Mouse (Mus musculus) spleen, postnatal 10 days (tissue): ENCODE data around the gene Prg2.

Experiments used
- DNase-seq, 2 experiments: peaks; one replicate each; pipeline ENCODE4 v3.0.0; 2021 to 2022; ENCODE audit warnings: low spot score in 2 of 2

Prg2 gene

DNA sequence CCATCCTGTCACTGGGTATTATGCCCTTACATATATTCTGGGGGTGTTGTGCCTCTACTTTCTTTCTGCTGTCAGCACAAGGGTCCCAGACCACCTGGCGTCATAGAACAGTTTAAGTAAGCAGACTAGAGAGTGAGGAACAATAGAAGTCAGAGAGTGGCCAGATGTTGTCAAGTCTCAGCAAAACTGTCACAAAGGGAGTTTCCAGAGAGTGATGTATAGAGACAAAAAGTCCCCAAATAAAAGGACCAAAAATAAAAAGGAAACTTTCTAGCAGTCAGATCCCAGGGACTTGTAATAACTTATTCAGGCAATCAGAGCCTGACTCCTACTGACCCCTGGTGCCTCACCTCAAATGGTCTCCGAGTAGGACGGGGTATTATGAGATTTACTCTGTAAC is 18.4 kb upstream of the Prg2 start:
- no peak for DNase-seq

DNA sequence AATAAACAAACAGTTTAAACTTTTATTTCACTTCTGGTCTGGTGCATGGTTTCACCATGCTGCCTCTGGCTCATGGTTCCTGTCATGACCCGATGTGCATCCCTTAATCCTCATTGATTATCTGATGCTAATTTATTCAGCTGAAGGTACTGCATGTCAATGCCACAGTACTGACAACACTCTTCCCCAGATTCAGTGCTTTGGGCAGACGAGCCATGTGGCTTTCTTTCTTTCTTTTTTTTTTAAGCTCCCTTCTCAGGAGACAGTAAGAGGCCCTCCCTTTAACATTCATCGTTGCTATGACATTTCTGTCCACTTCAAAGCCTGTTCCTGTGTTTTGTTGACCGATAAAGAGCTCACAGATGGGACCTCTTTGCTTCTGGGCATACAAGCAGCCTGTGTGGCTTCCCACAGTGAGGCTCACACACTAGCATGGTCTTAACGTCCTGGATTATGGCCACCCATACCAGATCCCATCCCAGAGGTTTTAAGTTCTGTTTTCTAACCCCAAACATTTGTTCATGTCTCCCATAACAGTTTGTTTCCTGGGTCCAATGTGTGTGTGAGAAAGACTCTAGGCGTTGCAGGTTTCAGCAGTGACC is 17.3 kb upstream of the Prg2 start:
- no peak for DNase-seq

DNA sequence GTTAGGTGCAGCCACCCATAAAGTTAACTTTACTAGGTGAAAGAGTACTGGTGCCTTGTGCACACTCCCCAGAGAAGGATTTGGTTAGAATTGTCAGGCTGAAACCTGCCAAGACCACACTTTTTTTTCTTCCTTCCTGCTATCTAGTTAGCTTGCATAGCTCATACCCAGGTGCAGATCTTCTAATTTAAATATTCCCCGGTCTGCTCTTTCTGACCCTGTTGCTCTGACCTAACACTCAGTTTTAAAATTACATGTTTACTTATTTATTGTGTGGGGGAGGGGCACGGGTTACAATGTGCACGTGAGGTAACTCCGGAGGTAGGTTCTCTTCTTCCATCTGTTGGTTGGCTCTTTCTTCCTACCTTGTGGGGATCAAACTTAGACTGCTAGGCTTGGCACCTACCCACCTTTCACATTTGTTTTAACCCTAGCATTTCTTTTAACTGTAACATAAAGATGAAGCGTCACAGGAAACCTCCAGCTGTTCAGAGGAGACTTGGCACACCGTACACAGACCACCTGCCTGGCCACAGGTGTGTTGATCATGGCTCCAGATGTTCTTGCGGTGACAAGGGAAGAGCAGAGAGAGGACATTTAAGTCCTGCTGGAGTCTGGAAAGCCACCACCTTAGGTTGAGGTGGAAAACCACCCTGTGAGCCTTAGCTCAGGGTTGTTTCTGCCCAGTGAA is 16.0 kb upstream of the Prg2 start:
- DNase-seq, result no peak

DNA sequence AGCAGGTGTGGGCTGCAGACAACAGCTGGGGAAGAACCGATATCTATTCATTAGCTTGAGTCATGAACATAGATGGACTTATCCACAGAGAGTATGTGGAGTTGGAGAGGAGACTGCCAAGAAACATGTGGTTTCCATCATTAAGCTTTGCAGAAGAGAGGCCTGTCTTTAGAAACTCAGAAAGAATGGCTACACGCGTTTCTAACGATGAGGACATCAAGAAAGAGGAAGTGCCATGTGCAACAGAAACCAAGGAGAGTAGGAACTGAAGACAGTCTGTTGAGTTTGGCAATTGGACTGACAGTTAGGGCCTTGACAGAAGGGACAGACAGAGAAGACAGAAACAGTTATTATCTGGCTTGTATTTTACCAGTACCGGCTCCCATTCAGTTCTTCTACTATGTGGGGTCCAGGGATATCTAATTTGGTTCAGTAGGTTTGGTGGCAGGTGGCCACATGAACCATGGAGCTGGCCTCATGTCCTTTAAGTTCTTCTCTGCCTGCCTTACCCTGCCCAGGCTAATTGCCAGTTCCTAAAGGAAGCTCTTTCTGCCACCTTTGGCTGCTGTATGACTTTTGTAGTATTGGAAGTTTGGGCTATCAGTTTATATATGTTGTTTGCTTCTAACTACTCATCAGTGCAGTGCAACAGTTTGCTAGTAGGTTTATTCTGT is 12.8 kb upstream of the Prg2 start:
- DNase-seq, result peak in 1 of 2 experiments; percentile 3

DNA sequence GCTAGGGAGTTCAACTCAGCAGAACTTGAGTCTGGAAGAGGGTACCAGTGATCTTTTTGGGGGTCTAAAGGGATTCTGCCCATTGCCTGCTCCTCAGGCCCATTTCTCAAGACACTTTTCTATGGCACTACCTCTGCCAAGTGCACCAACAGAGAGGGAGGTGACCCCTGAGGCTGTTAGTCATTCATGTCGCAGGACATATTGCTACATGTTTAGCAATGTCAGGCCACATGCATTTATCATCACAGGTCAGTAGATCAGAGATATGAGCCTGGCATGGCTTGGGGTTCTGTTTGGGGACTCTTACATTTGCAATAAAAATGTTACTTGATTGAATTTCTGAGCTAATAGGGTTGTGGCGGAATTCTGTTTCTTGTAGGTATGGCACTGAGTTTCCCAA is 4.7 kb upstream of the Prg2 start:
- no peak for DNase-seq

DNA sequence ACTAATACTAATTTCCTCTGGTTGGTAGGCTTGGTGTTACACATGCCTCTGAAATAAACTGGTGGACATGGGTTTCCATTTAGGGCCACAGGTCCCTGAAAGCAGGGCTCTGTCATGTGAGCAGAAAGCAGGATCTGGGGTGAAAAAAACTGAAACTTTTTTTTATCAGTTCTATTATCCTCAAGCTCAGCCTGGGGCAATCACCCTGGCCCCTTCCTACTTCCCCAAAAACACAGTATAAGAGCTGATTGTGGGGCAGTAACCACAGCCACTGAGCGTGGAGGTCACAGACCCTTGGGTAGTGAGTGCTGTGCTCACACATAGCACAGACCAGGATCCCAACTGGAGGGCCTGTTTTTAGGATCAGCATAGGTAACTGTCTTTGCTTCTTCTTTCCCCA is 7.7 kb downstream of the Prg2 start, which contains the start of gene Prg3:
TSS of gene Prg3 (plus strand) at position 286 of the 400 bp plus-strand sequence.
- peak in 1 of 2 experiments; percentile 5 for DNase-seq

DNA sequence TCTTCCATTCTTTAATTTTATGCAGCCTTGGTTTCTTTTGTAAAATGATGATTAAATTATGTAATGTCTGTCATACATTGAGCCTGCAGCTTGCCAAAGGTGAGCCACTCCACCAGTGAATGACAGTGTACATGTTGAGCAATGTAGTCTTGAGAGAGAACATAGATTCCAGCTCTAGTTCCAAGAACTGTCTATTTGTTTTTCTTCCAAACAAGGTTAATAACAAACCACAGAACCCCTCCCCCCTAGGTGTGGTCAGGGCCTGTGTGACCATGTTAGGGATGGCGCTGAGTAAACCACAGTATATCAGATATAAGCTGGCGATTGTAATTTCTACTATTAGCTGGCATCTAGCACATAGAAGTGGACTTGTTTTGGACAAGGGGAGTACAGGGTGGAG is 16.1 kb downstream of the Prg2 start:
- no peak for DNase-seq

DNA sequence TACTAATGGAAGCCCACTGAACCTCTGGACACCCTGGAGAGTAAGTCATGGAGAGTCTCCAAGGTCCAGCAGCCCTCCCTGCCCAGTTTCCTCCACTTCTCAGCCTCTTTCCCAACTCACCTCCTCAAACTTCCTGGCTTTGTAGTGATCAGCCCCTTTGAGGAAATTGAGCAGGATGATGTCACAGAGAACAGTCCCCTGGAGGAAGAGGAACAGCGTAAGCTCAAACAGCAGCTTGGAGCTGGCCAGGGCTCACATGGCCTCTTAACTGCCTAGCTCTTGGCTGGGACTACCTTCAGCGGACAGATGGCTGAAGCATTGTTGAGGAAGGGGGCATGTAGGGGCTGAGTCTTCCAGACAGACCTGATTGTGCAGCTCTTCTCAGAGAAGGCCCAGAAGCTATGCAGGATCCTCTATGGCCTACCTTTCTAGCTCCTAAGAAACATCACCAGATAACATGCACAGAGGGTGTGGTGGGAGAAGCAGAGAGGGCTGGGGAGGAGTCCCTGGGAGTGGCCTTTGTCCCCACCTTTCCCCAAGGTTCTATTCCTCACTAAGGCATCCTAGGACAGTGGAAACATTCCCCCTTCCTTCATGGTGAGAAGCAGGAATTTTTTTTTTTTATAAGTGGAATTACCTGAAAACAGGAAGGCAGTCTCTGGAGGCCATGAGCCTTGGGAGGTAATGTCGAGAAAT is 19.4 kb downstream of the Prg2 start:
- no peak for DNase-seq

DNA sequence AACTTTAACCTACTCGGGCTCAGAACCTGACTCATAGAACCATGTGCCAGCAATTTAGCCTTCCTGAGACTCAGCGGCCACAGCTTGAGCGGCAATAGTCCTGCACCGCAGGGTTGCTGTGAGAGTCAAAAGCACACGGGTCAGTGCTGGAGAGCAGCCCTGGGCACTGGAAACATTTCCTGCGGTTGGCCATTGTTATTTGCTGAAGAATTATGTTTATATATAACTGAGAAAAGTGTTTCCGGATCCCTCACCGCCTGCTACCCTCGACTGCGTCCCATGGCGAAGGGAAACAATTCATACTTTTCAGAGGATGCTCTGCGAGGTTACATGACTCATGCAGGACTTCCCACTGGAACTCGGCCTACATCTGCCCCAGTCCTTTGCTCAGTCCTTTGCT is 21.2 kb downstream of the Prg2 start:
- DNase-seq, result no peak

DNA sequence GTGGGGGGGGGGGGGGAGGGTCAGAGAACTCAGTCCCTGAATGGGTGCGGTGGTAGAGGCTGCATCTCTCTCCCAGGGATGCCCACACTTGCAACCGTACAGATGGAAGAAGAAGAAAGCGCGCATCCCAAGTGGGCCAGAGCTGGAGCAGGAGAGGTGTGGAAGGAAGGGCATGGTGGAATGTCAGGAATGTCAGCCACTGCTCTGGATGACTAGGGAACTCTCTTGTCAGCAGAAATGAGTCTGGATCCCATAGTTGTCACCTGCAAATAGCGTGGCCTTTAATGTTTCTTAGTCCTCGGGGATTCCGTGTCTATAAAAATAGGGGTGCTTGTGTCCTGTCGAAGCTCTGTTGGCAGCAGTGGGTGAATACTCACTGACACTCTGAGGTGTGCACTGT is 22.3 kb downstream of the Prg2 start:
- DNase-seq, result no peak

DNA sequence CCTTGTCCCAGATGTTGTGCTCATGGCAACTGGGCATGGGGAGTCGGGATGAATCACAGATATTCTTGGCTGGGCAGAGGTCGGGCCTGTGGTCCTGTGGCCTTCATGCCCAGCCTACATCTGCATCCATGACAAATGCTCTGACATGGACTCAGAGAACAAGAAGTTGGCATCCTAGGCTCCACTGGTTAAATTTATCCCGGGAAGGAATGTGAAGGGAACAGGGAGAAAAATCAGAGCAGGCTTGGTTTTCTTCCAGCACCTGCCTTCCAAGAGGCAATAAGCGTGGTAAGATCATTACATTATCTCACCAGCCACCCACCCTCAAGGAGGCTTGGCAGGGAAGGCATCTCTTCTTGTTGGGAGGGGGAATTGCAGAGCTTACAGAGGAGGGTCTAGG is 24.1 kb downstream of the Prg2 start:
- no peak for DNase-seq

DNA sequence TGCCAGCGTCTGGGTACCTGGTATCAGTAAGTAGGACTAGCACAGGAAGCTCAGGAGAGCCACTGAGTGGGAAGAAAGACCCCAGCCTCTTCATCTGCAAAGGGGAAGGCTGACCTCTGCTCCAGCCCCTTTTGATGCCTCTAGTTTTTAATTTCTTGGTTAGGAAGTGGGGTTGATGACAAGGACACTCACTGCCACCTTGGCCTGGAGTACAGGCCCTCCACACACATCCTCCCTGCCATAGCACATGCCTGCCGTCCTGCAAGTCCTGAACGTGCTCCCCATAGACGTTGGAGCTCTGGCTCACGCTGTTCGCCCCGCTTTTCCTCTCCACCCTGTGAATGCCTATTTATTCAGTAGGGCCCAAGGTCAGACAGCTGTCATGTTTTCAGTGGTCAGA is 26.3 kb downstream of the Prg2 start:
- no peak for DNase-seq

DNA sequence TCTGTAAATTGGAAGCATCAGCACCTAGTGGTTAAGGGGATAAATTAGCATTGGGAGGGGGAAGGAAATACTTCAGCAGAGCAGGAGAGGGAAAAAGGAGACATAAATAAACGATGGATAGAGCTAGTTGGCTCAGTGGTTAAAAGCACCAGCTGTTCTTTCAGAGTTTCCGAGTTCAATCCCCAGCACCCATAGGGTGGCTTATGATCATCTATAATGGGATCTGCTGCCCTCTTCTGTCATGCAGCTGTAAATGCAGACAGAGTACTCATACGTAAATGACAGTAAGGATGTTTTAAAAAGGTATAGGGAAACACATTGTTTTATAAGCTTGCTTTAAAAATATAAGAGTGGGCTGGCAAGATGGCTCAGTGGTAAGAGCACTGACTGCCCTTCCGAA is 27.5 kb downstream of the Prg2 start:
- peak in 1 of 2 experiments; percentile 63 for DNase-seq

DNA sequence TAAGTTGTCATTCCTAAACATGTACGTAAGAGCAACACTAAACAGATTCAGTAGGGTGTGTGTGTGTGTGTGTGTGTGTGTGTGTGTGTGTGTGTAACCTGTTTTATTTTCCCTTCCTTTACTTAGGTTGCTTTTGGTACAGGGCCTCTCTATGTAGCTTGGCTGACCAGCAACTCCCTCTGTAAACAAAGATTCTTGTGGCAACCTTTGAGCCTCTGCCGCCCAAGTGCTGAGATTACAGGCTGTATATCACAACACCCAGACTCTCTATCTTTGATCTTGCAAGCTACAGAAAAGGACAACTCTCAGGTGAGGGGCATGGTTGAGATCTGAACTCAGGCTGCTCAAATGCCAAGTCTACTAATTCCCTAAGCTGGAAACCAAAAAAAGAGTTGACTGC is 29.0 kb downstream of the Prg2 start:
- no peak for DNase-seq

DNA sequence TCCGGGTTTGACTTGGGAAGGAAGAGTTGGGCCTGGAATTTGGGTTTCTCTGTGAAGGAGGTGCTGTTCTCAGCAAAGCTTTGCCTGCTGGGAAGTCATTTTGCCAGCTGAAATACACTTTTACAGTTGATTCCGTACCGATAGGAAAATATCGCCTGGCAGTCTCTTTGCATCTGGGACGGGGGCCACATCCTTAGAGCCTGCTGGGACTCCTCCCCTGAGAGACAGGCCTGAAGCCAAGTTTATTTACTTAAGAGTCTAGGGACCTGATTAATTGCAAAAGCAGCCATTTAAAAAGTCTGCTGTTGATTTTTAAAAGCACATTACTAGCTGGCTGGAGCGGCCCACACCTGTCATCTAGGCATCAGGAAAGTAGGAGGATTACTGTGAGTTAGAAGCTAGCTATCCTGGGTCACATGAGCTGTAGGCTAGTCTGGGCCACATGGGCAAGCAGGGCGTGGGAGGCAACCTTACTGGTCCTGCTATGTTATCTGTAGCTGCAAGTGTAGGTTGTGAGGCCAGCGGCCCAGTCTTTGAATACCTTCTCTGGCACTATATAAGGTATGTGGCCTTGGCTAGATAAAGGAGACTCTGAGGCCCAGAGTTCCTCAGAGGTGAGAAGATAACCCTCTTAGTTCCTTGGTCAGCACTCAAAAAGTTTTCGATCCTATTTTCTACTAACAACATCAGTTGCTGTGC is 31.8 kb downstream of the Prg2 start:
- peak; percentile 62 to 74 for DNase-seq

DNA sequence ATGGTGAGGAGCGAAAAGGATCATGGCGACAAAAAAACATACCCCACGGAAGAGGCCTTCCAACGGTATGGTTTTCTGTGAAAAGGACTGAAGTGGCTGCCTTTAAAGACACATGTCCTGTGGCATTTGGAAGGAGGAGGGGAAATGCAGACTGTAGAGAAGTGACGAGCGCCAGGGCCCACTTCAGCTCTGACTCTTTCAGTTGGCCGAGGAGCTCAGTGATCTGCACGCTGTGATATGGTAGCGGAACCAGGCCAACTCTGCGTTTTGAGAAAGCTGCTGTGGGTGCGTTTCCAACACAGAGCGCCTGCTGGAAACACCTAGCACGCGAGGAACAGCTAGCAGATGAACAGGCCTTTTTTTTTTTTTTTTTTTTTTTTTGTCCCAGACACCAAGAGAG is 32.4 kb downstream of the Prg2 start:
- DNase-seq, result peak; percentile 40 to 54

DNA sequence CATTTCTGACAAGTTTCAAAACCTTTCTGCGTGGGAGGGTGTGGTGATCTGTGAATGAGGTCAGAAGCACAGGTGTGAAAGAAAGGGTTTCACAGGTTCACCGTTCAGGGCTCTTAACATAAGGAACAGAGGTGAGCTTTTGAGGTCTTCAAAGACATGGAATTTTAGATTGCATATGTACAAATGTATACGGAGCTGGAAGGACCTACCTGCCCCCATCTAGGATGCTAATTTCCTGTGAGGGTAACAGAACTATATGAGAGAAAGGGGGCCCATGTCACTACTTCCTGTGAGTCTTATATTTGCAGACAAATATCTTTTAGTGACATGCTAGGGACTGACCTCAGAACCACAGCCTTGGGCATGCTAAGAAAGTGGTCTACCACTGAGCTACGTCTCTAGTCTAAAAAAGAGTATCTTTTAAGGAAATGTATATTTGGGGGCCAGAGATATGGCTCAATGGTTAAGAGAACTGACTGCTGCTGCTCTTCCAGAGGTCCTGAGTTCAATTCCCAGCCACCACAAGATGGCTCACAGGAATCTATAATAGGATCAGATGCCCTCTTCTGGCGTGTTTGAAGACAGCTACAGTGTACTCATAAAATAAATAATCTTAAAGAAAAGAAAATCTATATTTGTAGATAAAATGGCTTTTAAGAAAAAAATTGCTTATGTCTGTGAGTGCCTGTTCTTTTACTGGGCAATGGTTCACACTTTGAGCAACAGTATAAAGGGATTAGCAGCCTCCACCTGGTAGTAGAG is 33.7 kb downstream of the Prg2 start:
- DNase-seq, result no peak

DNA sequence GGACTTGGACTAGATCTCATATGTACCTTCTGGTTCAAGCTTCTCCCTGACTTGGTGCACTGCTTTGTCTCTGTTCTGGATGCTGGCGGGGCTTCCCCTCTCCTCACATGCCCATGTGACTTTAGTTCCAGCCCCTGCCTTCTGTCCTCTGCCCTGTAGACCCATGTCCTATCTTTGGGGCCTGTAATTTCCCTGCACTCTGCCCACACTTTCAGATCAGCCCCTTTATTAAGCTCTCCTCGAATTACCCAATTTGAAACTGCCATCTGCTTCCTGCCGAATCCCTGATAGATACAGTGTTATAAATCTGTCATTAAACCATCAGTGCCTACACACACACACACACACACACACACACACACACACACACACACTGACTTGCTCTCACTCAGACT is 34.3 kb downstream of the Prg2 start:
- DNase-seq, result no peak

DNA sequence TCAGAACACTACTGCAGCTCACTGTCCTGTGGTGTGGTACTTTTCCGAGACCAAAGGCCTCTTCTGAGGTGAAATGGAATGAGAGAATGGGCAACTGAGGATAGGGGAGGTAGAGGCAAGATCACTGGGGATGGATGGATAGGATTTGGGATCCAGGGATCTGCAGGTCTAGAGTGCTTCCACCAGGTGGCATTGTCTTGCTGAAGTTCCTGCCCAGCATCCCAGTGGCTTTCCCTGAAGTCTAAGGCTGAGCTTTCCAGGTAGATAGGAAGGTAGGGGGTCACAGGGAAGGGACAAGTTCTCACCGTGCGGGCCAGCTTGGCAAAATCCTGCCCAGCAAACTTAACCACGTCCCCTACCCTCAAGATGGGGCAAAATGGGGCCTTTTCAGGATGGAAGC is 41.8 kb downstream of the Prg2 start:
- no peak for DNase-seq

DNA sequence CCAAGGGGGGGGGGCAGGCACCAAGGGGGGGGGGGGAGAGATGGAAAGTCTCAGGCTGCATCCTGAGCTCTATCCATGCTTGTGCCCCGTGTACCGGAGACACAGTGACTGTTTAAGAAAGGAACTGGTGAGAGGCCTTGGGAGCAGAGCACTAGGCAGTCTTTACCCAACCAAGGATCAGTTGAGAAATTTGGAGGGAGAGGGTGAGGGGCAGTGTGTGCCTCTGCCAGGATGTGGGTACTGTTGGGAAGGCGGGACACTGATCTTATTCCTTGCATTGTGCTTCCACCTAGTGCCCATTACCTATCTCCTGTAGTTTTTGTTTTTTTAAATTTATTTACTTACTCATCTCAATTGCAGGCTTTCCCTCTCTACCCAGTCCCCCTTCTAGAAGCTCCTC is 45.9 kb downstream of the Prg2 start:
- DNase-seq, result no peak

DNA sequence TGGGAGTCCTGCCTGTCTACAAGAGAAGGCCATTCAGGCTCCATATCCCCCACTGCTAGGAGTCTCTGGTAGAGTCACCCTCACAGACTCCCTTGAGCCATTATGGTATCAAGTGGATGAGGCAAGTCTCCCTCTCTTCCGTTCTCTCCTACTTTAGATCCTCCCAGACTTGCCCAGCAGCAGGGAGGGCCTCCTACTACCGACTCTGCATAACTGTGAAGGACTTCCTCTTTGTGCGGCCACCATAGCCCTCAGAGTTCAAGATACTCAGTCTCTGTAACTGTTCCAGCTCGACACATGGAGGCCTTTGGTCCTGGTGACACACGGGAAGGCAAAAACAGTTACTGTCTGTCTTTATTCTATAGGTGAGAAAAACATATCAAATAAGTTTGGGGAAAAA is 47.0 kb downstream of the Prg2 start:
- peak in 1 of 2 experiments; percentile 39 for DNase-seq
